Mouse (Mus musculus) lung, embryonic 15.5 days (tissue): Measurements from ENCODE around the gene Tex45. TPM values are rescaled to one million over a fixed set of nuclear protein-coding genes. Genes with fewer than 3 reads are reported as not detected.

ENCODE experiments used
- ATAC-seq: fragments of 200-750 bp; cut with Nextera tagmentation; 2 replicates; pipeline ENCODE4 v1.8.0; 2017; ENCODE audit warnings: moderate number of reproducible peaks, borderline replicate concordance; ENCODE audit not compliant: low FRiP score, low TSS enrichment; ENCODE audit errors: extremely low read depth
- H3K27ac ChIP-seq: fragments of 300-500 bp; sonication (generic); 2 replicates; pipeline ENCODE4 v1.5.1; 2015; ENCODE audit warnings: moderate library complexity, mild to moderate bottlenecking, inconsistent platforms
- H3K27me3 ChIP-seq: fragments of 300-500 bp; sonication (generic); 2 replicates; pipeline ENCODE4 v1.6.1; 2015; ENCODE audit warnings: inconsistent platforms
- H3K36me3 ChIP-seq: fragments of 300-500 bp; sonication (generic); 2 replicates; pipeline ENCODE4 v1.6.1; 2015; ENCODE audit warnings: inconsistent platforms
- H3K4me1 ChIP-seq: fragments of 300-500 bp; sonication (generic); 2 replicates; pipeline ENCODE4 v1.6.1; 2015; ENCODE audit warnings: inconsistent platforms
- H3K4me2 ChIP-seq: fragments of 300-500 bp; sonication (generic); 2 replicates; pipeline ENCODE4 v1.6.1; 2015; ENCODE audit warnings: inconsistent platforms, mild to moderate bottlenecking, moderate library complexity
- H3K4me3 ChIP-seq: fragments of 300-500 bp; sonication (generic); 2 replicates; pipeline ENCODE4 v1.5.1; 2015; ENCODE audit warnings: mild to moderate bottlenecking, inconsistent platforms
- H3K9ac ChIP-seq: fragments of 300-500 bp; sonication (generic); 2 replicates; pipeline ENCODE4 v1.6.1; 2015; ENCODE audit warnings: inconsistent platforms
- H3K9me3 ChIP-seq: fragments of 300-500 bp; sonication (generic); 2 replicates; pipeline ENCODE4 v1.6.1; 2016; ENCODE audit warnings: inconsistent platforms
- WGBS: fragments of 180-500 bp; shearing (Covaris S2); methylation state at CpG from one replicate; pipeline ENCODE4 v1.1.7; 2015; 5-methylcytosine and 5-hydroxymethylcytosine counted together
- polyA plus RNA-seq: library from polyadenylated mRNA; unstranded; fragments of >200 nt; fragmentation: Nextera tagmentation; extraction: Ambion mirVana; gene quantifications from 2 replicates; pipeline ENCODE4 v1.2.1, GENCODE M21; 2015

Tex45 gene
- polyA plus RNA-seq, 1 experiment from 2014 or later, result not detected

DNA sequence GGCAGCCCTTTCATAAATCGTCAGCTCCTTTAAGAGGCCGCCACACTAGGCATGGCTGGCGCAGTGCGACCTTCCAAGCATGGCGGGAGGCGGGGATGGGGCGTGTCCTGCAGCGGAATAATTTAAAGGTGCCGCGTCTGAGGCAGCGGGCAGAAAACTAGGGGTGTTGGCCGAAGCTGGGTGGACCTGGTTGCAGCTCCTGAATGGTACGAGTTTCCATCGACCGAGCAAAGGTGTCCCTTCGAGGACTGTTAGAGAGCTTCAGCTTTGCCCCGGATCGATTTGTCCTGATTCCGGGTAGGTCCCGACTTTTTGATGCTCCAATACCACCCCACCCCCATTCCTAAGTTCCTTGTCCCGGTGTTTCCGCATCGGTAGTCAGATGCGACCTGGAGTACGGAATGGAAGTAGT lies 44.6 kb downstream of the Tex45 start, which contains the start of gene Pnpla6:
Gene Pnpla6, plus strand, starts transcription at position 125 of the 412 bp plus-strand sequence.
- peaks cover 7% of the 10 kb centered on the region; the same call in 1 of the 2 replicates for H3K36me3 ChIP-seq
- H3K4me3 ChIP-seq, result peak within 1 kb of the TSS; percentile 75
- H3K9ac ChIP-seq, result peak within 1 kb of the TSS; percentile 62
- H3K9me3 ChIP-seq, result no peaks in the 10 kb centered on the region
- H3K27me3 ChIP-seq, result no peaks in the 10 kb centered on the region
- WGBS, result under 1% methylated on average over 25 of the region's 25 CpGs
- peak; percentile 80 for ATAC-seq
- peak within 1 kb of the TSS; percentile 93 for H3K4me2 ChIP-seq
- H3K27ac ChIP-seq, result peak within 1 kb of the TSS; percentile 62
- peaks cover 16% of the 10 kb centered on the region; the same call in 1 of the 2 replicates for H3K4me1 ChIP-seq

DNA sequence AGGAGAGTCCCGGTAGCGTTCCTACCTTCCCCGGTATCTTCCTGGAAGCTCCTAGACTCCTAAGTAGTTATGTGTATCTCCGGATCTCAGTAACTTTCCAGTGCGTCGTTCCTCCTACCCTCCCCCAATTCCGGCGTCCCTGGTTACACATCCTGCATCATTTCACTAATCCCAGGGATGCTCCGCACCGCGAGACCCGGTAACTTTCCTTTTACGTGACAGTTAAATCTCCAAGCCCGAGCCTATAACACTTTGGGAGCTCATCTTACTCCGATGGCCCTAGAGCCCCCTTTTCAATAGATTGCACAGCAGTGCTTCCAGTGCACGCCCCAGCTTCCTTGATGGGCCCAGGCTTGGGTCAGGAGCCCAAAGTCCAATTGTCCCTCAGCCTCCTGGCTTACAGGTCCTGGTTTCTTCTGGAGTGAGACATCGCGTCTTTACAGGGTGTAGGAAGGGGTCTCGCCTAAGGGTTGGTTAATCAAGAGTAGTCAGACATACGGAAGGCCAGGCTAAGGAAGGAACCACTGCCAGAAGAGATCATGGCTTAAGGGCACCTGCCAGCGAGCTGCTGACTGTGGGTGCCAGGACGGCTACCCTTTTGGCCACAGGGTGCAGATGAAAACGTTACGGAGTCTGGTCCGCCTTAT lies 45.2 kb downstream of the Tex45 start:
- H3K4me1 ChIP-seq, result peaks cover 16% of the 10 kb centered on the region; the same call in 1 of the 2 replicates
- peak; percentile 8 for ATAC-seq
- H3K4me3 ChIP-seq, result peak overlapping the region; percentile 75
- peak overlapping the region; percentile 93 for H3K4me2 ChIP-seq
- peak overlapping the region; percentile 62 for H3K27ac ChIP-seq
- H3K9me3 ChIP-seq, result no peaks in the 10 kb centered on the region
- peaks cover 4% of the 10 kb centered on the region; the same call in 1 of the 2 replicates for H3K36me3 ChIP-seq
- H3K27me3 ChIP-seq, result no peaks in the 10 kb centered on the region
- under 1% methylated on average over 25 of the region's 25 CpGs for WGBS
- H3K9ac ChIP-seq, result peak overlapping the region; percentile 62

DNA sequence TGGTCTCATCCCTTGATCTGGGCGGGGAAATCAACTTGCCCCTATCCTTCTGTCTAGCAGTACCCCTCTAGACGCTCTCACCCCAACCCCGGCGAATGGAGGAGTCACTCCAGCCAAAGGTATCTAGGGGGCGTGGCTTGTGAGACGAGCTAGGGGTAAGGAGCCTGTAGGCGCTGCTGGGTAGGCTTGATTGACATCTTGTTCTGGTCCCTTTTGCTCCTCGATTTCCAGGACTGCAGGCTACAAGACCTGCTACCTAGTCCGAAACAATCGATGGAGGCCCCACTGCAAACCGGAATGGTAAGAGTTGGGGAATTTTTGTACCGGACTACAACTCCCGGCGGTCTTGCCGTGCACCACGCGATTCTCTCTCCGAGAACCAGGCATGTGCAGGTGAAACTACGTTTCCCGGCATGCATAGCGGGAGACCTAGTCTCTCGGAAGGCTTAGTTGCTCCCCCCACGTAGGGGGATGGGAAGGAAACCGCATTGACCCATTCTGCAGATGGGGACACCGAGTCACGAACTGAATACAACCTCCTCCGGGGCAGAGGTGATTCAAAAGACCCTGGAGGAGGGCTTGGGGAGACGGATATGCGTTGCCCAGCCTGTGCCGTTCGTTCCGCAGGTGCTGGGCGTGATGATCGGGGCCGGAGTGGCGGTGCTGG lies 45.9 kb downstream of the Tex45 start:
- ATAC-seq, result peak; percentile 86

DNA sequence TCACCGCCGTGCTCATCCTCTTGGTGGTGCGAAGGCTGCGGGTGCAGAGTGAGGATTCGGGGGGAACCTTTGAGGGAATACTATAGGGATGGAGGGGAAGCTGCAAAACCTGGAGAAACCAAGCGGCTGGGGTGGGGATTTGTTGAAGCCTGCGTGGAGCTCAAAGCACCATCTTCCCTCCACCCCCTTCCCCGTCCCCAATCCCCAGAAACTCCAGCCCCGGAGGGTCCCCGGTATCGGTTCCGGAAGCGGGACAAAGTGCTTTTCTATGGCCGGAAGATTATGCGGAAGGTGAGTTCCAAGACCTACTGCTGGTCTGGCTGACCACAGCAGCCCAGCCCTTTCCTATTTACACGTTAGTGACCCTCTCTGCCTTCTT lies 46.4 kb downstream of the Tex45 start:
- peak overlapping the region; percentile 62 for H3K9ac ChIP-seq
- H3K9me3 ChIP-seq, result no peaks in the 10 kb centered on the region
- ATAC-seq, result no peak
- H3K27me3 ChIP-seq, result no peaks in the 10 kb centered on the region
- peaks cover 16% of the 10 kb centered on the region; the same call in 1 of the 2 replicates for H3K4me1 ChIP-seq
- H3K27ac ChIP-seq, result peak overlapping the region; percentile 59
- peak overlapping the region; percentile 75 for H3K4me3 ChIP-seq
- peaks cover 6% of the 10 kb centered on the region for H3K36me3 ChIP-seq
- WGBS, result 4% methylated on average over 16 of the region's 16 CpGs
- H3K4me2 ChIP-seq, result peak overlapping the region; percentile 93

More for the DNA sequence above, 45.9 kb downstream of the Tex45 start:
- peaks cover 16% of the 10 kb centered on the region; the same call in 1 of the 2 replicates for H3K4me1 ChIP-seq
- no peaks in the 10 kb centered on the region for H3K9me3 ChIP-seq
- H3K27me3 ChIP-seq, result no peaks in the 10 kb centered on the region
- H3K27ac ChIP-seq, result peak overlapping the region; percentile 62
- peak overlapping the region; percentile 93 for H3K4me2 ChIP-seq
- peak overlapping the region; percentile 75 for H3K4me3 ChIP-seq
- peak overlapping the region; percentile 62 for H3K9ac ChIP-seq
- under 1% methylated on average over 36 of the region's 36 CpGs for WGBS
- peaks cover under 1% of the 10 kb centered on the region; the same call in 1 of the 2 replicates for H3K36me3 ChIP-seq

DNA sequence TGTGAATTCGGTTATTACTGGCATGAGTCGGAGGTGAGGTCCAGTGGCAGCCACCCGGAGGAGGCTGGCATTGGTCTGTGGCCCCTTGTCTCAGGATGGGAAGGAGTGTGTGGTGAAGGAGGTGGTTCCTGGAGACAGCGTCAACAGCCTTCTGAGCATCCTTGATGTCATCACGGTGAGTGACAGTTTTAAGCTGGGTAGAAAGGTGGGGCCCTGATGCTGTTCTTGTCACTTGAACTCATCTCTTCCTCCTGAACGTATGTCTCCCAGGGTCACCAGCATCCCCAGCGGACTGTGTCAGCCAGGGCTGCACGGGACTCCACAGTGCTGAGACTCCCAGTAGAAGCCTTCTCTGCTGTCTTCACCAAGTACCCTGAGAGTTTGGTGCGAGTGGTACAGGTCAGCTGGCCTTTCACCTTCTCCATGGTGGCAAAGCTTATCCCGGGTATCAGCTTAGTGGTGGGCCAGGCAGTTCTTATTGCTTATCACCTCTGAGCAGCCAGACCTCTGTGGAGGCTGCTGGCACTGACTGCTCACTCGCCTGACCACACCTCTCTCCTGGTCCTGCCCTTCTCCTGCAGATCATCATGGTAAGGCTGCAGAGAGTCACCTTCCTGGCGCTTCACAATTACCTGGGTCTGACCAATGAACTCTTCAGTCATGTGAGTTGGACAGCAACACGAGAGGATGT lies 51.5 kb downstream of the Tex45 start:
- H3K4me3 ChIP-seq, result no peak overlapping the region
- peaks cover 44% of the 10 kb centered on the region for H3K36me3 ChIP-seq
- H3K9me3 ChIP-seq, result no peaks in the 10 kb centered on the region
- no peak overlapping the region for H3K27ac ChIP-seq
- 90% methylated on average over 13 of the region's 13 CpGs for WGBS
- H3K9ac ChIP-seq, result no peak overlapping the region
- no peak overlapping the region for H3K4me2 ChIP-seq
- no peaks in the 10 kb centered on the region for H3K27me3 ChIP-seq
- peak; percentile 56; the same call in 1 of the 2 replicates for ATAC-seq
- H3K4me1 ChIP-seq, result 0 out of 2 replicates have a peak, but pooled peaks cover 8% of the 10 kb centered on the region

DNA sequence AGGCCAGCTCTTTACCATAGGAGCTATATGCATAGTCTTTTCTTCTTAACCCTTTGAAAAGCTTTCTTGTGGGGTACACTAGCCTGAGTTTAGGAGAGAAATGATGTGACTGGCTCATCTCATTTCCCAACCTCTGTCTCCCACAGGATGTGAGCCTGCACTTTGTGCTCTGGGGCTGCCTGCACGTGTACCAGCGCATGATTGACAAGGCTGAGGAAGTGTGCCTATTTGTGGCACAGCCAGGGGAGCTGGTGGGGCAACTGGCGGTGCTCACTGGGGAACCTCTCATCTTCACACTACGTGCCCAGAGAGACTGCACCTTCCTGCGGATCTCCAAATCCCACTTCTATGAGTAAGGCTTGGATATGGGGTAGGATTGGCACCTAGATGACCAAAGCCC lies 60.2 kb downstream of the Tex45 start:
- Histone ChIP-seq H3K4me1 (no peaks in the 10 kb centered on the region), H3K36me3 (peaks cover 25% of the 10 kb centered on the region), H3K27ac (no peak overlapping the region), H3K4me2 (no peak overlapping the region), H3K9ac (no peak overlapping the region), H3K4me3 (no peak overlapping the region), H3K9me3 (no peaks in the 10 kb centered on the region), H3K27me3 (no peaks in the 10 kb centered on the region)
- WGBS, result 86% methylated on average over 5 of the region's 5 CpGs
- ATAC-seq, result no peak

DNA sequence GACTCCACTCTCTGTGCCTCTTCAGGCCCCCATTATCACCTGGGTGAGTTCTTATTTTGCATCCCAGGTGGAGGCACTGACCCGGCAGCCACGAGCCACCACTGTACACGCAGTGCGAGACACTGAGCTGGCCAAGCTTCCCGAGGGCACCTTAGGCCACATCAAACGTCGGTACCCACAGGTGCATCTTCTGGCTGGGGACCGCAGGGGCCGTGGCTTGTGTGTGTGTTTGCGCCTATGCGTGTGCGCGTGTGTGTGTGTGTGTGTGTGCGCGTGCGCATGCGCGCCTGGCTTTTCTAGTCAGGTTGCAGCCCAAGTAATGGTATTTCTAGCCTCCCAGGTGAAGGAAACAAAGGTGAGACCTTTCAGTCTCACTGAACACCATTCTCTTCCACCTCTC lies 61.3 kb downstream of the Tex45 start:
- no peak overlapping the region for H3K9ac ChIP-seq
- ATAC-seq, result no peak
- no peaks in the 10 kb centered on the region for H3K27me3 ChIP-seq
- whole genome bisulfite sequencing, result 94% methylated on average over 18 of the region's 18 CpGs
- no peak overlapping the region for H3K4me2 ChIP-seq
- H3K36me3 ChIP-seq, result peaks cover 20% of the 10 kb centered on the region
- H3K4me1 ChIP-seq, result no peaks in the 10 kb centered on the region
- H3K4me3 ChIP-seq, result no peak overlapping the region
- H3K9me3 ChIP-seq, result no peaks in the 10 kb centered on the region
- H3K27ac ChIP-seq, result no peak overlapping the region

DNA sequence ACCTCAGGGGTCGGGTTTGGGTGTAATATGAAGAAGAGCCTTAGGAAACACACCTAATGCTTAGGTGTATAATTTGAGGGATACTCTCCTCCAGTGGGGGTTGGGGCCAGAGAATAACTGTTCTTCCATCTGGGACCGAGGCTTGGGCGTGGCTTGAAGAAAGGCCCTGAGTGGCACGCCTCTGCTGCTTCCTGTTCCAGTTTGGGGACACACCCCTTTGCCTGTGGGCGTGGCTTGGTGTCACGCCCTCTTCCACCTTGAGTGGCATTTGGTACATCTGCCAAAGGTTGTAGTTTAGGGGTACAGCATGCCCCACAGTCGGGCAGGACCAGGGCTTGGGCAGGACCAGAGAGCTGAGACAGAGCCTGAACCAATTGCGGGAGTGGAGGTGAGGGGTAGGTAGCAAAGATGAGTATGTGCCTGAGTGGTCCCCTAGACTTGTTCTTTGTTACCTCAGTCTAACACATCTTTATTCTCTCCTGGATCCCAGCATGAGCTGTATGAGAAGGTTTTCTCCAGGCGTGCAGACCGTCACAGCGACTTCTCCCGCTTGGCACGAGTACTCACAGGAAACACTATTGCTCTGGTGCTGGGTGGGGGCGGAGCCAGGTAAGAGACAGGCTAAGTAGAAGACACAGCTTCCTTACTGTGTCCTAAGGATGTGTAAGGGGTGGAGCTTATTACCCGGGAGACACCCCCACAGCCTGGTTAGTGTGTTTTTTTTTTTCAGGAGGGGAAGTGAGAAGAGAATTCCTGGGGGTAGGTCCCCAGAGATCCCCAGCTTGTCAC lies 65.6 kb downstream of the Tex45 start:
- Histone ChIP-seq H3K27me3 (no peaks in the 10 kb centered on the region), H3K4me1 (no peaks in the 10 kb centered on the region), H3K36me3 (peaks cover 32% of the 10 kb centered on the region), H3K9ac (no peak overlapping the region), H3K4me2 (no peak overlapping the region), H3K27ac (no peak overlapping the region), H3K9me3 (no peaks in the 10 kb centered on the region), H3K4me3 (no peak overlapping the region)
- ATAC-seq, result peak; percentile 29; the same call in 1 of the 2 replicates
- WGBS, result 61% methylated on average over 15 of the region's 15 CpGs

Other genes with a start within 250 kb of the Tex45 start
- gene Insr, start 191.2 kb upstream of the Tex45 start, polyA plus RNA-seq, result 34.8 and 38.8 TPM in 2 replicates
- 0.08 and 0.59 TPM in 2 replicates for gene A430078G23Rik, start 117.4 kb upstream of the Tex45 start, polyA plus RNA-seq
- gene Arhgef18, start 77.9 kb upstream of the Tex45 start, polyA plus RNA-seq, result 6.7 and 7.8 TPM in 2 replicates
- gene Pex11g, start 3.2 kb upstream of the Tex45 start, polyA plus RNA-seq, result 9.2 and 11.4 TPM in 2 replicates
- gene Zfp358, start 22.3 kb downstream of the Tex45 start, polyA plus RNA-seq, result 44.6 and 45.2 TPM in 2 replicates
- gene Mcoln1, start 29.6 kb downstream of the Tex45 start, polyA plus RNA-seq, result 45.7 and 50.7 TPM in 2 replicates
- gene Pnpla6, start 44.5 kb downstream of the Tex45 start, polyA plus RNA-seq, result 21.7 and 29.9 TPM in 2 replicates
- 0.77 and 1.1 TPM in 2 replicates for gene C330021F23Rik, start 97.1 kb downstream of the Tex45 start, polyA plus RNA-seq
- 5.8 and 6.9 TPM in 2 replicates for gene Camsap3, start 116.4 kb downstream of the Tex45 start, polyA plus RNA-seq
- gene Xab2, start 150.5 kb downstream of the Tex45 start, polyA plus RNA-seq, result 58.0 and 61.8 TPM in 2 replicates
- 83.5 and 91.0 TPM in 2 replicates for gene Pet100, start 150.7 kb downstream of the Tex45 start, polyA plus RNA-seq
- gene Pcp2, start 154.7 kb downstream of the Tex45 start, polyA plus RNA-seq, result 0.12 TPM in 1 of 2 replicates, not detected in the other
- gene Stxbp2, start 160.1 kb downstream of the Tex45 start, polyA plus RNA-seq, result 75.6 and 84.6 TPM in 2 replicates
- not detected in 2 replicates for gene Retn, start 184.9 kb downstream of the Tex45 start, polyA plus RNA-seq
- 1.8 and 2.0 TPM in 2 replicates for gene Mcemp1, start 194.9 kb downstream of the Tex45 start, polyA plus RNA-seq
- gene Fcor, start 201.5 kb downstream of the Tex45 start, polyA plus RNA-seq, result 6.8 and 8.2 TPM in 2 replicates
- gene Trappc5, start 205.4 kb downstream of the Tex45 start, polyA plus RNA-seq, result 38.4 and 39.4 TPM in 2 replicates
- 0.23 TPM in 1 of 2 replicates, not detected in the other for gene Fcer2a, start 223.3 kb downstream of the Tex45 start, polyA plus RNA-seq
- gene Clec4g, start 249.8 kb downstream of the Tex45 start, polyA plus RNA-seq, result 0.40 and 0.47 TPM in 2 replicates